Mouse (Mus musculus) forelimb bud, embryonic 11.5 days (tissue): ENCODE measurements at regions not wholly inside any gene's neighbourhood (a gene's known extent, or its start where the extent isn't known, plus 50 kb on each side); places are given as distances from the start of the nearest gene placed in this dataset.

Experiments used
- DNase-seq: peaks from one replicate; pipeline ENCODE4 v3.0.0-alpha.2; 2012; ENCODE audit warnings: low read depth, low spot score

DNA sequence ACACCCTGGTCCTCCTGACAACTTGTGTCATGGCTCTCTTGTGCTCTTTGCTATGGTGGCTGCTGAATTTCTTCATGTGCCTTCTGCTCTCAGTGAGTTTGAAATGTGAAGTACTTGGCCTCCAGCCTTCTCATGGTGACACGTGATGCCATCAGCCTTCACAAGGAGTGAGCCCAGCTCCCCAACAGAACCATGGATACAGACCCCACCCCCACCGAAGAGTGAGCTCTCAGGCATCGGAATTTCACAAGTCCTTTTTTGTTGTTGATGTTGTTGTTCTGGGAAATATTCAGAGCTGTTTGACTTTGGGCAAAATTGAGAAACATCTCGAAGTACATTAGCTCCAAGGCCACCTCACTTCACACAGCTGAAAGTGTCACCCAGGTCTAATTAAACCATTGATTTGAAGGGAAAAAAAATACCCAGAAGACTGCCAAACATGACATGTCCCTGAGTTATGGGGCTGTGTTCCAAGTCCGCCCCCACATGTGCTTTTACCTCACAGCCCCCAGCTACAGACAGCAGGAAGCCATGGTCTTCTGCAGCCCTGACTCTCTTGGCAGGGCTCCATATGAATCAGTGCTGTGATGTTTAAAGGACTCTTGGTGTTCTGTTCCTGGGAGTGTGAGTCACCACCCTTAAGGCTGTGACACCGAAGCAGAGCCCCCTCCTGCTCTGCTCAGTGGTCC lies 205.2 kb upstream of the A230072I06Rik start:
- DNase-seq: no peak

DNA sequence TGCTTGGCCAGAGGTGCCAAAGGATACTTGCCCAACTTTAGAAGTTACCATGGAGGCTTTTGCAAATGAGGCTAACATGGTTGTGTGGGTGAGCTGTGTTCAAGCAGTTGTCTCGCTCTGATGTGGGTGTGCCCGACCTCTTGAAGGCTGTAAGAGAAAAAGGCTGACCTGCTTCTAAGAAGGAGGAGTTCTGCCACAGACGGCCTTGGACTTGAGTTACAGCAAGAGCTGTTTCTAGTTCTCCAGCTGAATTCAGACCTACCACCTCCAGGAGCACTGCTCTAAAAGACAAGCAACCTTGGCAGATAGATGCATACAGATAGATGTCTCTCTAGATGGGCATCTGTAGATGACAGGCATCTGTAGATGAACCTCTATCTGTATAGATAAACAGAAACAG lies 202.7 kb upstream of the A230072I06Rik start:
- DNase-seq: no peak

DNA sequence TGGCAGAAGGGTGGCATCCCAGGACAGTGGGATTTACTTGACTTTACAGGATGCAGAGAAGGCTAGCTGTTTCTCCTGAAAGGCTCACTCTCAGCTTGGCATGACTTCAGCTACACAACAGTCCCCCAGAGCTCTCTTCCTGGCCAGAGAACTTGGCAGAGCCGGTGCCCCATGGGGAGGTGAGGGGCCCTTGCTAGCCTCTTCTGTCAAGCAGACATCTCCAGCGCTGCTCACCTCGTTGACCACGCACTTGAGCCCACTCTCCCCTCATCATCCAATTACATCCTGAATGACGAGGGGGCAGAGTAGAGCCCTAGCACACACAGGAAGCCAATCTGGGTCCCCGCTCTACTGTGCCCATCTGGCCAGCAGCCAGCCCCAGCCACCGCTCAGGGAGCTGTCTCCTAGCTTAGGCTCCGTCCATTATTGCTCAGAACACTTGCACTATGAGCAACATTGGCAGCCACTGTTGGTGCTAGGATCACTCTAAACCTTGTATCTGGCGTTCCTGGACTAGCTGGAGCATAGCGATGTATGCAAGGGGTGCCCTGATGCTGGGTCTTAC lies 201.7 kb upstream of the A230072I06Rik start:
- no peak for DNase-seq

DNA sequence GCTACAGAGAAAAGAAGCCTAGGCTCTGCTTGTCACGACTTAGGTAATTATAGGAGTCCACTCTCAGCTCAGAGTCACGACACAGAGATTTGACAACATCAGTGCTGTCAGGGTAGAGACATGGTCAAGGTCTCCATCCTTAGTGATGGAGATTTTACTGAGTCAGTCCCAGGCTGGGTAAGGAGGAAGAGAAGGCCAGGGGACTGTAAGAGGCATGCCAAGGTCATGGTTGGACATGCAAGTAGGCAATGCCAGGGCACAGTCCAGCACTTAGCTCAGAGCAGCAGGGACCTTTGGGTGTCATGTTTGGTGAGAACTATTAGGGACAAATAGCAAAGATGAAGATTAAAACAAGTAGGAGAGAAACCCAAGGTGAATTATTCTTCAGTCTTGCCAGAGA lies 200.7 kb upstream of the A230072I06Rik start:
- DNase-seq: no peak

DNA sequence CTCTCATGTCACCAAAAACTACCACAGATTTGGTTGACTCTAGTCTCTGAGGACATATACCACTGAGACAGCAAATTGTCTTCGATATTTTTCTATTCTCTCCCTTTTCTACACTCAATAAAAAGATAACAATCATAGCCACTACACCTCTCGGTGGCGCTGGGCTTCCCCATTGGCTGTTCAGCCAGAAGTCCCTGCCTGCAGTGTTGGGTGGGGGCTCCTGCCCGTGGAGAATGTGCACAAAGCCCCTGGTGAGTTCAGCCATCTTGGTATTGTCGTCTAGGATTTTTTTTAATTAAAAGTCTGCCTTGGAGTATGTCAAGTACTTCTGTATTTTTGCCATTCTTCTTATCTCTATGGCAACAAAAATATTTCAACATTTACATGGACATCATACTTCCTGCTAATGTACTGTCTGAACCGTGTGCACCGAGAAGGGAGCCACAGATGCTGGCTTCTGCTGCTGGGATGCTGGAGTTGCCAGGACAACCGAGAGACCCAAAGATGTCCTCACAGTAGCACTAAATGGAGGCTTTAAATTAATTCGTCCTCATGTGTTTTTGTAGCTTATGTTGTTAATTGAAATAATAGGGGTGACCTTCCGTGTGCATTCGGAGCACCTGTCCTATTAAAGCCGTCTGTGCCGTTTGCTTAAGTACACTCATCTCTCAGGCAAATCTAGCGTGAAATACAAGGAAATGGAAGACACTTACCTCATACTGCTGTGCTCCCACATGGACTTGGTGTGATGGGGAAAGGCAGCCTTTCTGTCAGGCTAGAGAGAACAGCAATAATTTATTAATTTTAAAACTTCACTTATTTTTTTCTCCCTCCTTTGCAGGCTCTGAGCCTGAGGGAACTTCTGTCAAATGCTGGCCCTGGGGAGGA lies 199.7 kb upstream of the A230072I06Rik start:
- DNase-seq: no peak

DNA sequence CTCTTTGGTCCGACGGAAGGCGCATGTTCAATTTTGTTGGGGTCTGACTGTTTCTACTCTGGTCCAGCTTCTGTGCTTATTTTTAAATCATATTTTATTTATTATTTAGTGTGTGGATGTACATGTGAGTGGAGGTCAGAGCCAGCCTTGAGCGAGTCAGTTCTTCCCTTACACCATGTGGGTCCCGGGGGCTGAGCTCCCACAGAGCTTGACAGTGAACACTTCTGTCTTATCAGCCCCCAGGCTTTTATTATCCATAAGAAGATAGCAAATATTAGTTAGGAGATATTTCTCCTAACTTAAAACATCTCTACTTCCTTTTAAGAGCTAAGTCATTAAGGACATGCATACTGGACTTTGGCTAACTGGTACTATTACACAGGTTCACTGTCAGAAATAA lies 197.1 kb upstream of the A230072I06Rik start:
- DNase-seq: no peak

DNA sequence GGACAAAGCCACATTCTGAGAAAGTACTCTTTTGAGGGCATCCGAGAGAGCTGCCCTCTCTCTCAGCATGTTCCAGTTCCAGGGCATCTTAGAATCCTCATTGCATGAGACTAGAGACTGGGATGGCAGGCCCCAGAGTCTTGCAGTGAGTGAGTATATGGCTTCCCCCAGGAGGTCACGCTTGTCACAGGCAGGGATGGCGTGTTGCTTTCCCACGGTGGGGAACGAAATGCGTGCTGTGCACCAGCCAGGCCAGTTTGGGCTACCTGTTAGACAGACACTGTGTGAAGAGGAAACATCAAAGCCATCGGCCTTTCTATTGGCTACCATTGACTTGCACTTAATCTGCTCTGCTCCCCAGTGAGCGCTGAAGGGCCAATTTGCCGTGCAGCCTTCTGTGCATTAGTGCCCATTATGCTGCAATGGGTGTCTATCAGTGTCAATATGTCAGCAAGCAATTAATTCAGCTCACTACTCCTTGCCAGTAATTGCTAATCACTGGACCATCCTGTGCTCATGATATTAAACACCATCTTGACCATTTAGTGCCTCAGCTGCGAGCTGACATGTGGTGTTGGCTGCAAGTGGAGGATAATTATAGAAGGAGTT lies 191.3 kb upstream of the A230072I06Rik start:
- no peak for DNase-seq

DNA sequence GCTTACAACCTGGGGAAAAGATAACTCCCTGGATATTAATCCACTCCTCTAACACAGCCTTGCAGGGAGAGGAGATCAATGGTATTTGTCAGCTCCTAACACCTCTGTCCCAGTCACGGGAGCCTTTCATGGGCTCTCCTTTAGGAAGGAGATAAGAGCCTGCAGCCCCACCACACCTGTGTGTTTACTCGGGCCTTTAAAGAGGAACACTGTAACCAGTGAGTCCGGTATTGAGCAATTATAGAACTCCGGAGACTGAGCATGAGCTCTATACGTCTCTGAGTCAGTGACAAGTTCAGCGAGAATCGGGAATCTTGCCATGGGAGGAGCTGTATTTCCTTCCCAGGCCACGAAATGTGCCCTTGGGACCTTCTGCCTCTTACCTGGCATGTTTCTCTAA lies 178.5 kb upstream of the A230072I06Rik start:
- no peak for DNase-seq

DNA sequence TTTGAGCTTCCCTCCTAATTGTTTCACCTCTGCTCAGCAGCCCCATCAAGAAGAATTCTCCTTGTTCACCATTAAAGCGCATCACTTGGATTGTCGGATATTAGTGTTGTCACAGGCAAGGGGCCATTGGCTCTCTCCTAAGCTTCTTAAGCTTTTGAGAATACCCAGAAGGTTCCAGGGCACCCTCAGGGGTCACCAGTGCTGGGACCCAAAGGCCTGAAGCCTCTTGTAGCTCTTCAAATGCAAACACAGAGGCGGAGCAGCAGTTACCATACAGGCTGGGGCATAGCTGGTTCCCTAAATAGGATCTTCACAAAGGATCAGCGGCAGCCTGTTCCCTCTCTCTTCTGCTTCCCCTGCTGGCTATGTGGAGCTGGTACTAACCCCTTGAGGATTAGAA lies 175.3 kb upstream of the A230072I06Rik start:
- DNase-seq: no peak

DNA sequence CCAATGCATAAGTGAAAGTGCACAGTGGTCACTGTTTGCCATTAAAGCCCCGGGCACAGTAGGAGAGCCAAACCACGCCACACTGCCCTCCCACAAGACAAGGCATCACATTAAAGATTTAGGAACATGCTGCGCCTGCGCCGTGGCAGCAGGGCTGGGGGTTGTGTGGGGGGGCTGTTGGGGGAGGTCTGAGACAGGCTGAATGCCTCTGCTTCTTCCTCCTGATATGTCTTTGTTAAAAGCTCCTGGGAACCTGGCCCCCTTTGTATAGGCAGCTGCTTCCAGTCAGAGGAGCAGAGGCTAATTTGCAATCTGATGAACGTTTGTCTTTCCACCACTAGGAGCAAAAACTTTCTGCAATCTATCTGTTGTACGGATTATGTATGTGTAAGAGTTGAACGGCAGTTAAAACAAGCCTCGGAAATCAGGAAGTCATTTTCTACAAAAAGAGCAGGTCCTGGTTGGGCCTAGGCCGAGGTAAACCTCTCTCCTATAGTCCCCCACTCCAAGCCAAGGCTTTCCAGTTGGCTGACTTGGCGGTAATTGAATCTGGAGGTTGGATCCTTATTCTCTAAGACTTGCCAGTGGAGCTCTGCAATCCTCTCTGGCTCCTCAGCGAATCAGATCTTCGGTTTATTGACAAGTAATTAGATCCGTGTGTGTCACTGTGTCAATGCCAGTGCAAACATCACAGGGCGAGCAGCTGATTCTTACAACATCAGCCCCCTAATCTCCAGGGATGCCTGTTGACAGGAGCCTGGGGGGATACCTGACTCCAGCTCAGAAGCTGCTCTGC lies 173.3 kb upstream of the A230072I06Rik start:
- no peak for DNase-seq

DNA sequence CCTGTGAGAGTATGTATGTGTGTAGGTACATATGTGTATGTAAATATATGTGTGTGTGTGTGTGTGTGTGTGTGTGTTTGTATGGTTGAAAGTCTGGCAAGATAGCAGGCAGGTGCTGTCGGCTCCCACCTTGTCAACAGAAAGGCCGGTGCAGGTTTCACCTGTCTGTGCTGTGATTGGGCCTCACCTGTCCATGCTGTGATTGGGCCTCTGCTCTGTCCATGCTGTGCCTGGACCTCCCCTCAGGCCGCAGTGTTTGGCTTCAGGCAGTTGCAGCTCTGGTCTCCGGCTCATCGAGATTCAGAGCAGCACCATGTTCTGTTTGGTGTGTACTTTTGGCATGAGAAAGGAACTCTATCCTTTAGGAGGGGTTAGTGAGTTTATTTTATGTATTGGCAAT lies 170.0 kb upstream of the A230072I06Rik start:
- DNase-seq: no peak

DNA sequence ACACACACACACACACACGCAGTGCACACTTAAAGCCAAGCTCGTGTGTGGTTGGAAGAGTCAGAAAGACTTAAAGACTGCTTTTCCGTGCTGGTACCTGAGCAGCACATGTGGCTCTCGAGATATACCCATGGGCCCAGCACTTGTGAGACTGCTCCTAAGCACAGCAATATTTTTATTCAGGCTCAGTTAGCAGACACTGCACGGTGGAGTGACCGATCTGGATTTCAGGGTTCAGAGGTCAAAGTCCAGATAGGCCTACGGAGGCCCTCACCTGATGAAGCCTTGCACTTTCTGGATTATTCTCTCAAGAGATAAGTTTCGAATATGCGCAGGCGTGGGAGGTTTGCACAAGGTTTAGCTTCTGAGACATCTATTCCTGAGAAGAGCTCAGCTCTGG lies 167.0 kb upstream of the A230072I06Rik start:
- DNase-seq: no peak

DNA sequence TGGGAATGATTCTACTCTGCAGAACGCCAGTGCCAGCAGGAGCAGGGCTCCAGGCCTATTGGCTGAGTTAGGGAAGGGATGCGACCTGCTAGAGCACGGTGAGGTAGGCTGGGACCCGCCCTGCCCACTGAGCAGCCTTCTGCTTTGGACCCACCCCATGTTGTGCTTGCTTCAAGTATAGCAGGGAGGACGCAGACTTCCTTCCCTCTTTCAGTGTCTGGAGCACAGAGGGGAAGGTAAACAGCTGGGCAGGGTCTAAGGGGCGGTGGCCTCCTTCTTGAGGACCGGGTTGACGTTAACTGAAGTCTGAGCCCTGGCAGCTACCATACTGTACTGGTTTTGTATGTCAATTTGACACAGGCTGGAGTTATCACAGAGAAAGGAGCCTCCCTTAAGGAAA lies 165.6 kb upstream of the A230072I06Rik start:
- DNase-seq: no peak

DNA sequence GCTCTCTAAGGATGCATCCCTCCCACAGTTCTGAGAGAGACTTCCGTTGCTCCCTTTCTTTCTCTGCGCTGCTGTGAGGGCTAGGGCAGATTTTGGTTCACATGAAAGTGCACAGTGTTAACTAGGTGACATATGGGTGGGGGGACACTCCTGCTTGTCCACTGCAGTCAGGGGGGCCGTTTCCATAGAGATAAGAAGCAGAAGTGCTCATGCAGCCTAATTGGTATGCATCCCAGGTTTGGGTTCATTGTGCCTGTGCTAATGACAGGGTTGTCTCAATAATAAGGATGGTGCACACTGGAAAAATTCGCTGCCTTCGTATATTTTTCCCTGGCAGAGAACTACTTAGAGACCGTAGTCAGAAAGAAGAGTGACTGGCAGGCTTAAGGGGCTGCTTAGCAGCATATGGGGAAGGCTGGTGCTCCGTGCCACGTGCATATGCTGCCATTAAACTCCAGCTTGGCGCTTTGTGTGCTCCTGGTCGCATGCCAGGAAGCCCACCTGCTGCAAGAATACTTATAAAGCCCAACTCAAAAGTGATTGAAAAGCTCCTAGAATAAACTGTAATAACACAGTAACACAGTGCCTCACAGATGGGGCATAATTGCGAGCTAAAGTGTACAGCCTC lies 152.1 kb upstream of the A230072I06Rik start:
- DNase-seq: peak; percentile 26

DNA sequence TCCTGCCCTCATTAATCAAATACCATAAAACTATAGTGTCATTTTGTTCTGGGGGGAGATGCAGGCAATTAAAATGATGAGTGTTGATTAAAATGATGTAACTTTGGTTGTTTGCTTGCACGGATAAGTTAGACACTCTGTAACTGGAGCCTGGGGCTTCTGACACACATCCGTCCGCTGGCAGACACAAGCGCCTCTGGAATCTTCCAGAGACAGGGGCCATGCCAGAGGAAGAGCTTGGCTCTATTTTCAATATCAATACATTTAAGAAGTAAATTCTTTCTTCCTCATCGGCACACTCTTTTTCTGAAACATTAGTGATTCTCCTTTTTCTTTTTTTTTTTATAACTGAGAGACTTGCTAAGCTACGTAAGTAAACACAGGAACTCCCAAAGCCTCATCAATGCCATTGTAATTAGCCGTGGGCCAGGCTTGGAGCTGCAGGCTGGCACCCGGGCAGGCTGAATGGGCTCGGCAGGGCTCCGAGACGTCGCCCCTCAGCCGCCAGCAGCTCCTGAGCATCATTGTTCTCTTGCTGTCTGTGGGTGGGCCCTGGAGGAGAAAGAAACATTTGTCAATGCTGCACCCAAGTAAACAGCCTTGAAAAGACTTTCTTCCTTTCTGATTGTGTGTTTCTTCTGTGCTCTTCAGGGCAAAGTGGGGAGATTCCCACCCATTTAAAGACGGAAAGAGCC lies 151.4 kb upstream of the A230072I06Rik start:
- no peak for DNase-seq

DNA sequence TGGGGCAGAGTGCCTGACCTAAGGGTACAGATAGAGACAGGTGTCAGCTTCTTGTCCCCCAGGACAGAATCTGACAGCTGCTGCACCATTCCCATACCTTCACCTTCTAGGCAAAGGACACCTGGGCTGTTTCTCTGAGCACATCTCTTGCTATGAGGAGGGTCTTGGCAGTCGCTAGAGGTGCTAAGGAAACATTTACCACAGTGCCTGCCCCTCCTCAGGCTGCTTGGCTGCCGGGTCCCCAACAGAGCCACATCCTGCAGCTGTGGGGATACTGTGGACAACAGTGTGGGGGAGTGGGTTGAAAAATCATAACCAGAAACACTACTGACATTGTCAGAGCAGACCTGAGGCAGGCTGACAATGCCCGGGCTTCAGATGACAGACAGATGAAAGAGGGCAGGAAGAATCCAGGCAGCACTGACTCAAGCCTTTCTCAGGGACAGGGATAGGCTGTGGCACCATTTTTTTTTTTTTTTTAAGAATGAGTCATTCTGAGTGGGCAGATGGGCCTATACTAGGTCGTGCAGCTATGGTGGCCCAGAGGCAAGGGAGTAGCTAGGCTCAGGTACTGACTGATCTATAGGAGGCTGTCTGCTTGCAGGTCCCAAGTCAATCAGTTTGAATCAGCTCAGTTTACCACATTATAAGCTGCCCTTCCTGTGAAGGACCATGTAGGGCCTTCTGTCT lies 150.7 kb upstream of the A230072I06Rik start:
- no peak for DNase-seq

DNA sequence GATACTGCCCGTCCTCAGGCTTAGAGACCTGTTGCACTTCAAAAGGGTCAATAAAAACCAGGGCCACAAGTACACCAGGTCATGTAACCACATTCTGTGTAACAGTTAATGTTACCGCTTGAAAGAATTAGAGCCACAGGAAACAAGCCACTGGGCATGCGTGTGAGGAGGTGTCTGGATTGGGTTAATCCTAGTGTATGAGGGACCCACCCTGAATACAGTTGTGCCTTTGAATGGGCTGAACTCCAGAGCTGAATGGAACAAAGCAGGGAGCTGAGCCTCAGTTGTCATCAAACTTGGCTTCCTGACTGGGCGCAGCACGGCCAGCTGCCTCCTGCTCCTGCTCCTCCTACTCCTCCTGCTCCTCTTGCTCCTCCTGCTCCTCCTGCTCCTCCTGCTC lies 148.0 kb upstream of the A230072I06Rik start:
- DNase-seq: peak; percentile 18

DNA sequence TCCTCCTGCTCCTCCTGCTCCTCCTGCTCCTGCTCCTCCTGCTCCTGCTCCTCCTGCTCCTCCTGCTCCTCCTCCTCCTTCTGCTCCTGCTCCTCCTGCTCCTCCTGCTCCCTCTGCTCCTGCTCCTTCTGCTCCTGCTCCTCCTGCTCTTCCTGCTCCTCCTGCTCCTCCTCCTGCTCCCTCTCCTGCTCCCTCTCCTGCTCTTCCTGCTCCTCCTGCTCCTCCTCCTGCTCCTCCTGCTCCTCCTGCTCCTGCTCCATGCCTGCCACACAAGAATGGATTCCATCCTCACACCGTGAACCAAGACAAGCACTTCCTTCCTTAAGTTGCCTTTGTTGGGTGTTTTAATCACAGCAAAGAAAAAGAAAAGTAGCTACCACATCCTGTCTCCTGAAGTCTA lies 144.4 kb upstream of the A230072I06Rik start:
- DNase-seq: no peak

DNA sequence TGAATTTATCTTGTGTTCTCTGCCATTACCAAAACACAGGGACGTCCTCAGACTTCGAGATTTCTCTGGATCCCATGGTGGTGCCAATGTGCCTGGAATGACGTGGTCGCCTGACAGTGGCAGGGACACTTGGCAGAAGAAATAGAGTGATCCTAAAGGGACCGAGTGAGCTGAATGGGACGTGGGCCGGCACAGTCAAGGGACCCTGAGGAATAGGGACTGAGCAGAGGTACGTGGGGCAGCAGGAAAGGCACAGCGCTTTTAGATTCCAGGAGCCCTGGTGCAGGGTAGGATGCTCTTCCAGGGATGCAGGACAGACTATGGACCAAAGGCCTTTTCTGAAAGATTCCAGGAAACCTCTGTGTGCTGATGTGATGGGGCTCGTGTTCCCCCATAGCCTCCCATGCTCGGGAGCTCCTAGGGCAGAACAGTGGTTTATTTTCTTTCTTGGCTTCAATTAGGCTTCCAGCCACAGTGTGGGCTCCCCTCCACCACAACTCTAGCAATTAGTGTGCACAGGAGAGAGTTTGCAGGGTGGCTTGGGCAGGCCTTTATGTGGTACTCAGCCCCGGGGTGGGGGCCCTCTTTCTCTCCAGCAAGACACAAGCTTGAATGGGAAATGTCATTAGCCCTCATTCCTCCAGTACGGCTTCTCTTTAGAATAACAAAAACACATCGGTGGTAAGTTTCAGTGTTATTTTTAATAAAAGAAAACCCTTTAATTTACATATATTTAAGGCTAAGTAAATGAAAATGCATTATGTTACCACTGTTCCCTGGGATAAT lies 143.0 kb upstream of the A230072I06Rik start:
- DNase-seq: no peak
